Mouse (Mus musculus) Patski (cell line): ENCODE results near the gene Olfr201. TPM values are rescaled to one million over a fixed set of nuclear protein-coding genes. Genes with fewer than 3 reads are reported as not detected.
"Not testable (repeated sequence)": the region's sequence is repeated elsewhere in the genome, so short reads cannot be mapped to it uniquely, and the experiment has no call there.

Experiments
- ATAC-seq: fragments of 100-300 bp; one replicate; pipeline ENCODE4 v1.8.0; 2021
- CTCF ChIA-PET: fragments of 350-600 bp; sonication (Branson Sonifier 250); formaldehyde crosslinking; loops from one replicate; lab custom pipeline; 2022; ENCODE audit warnings: inconsistent platforms; lab: Charles Lee
- POLR2A ChIA-PET: fragments of 350-600 bp; sonication (Branson Sonifier 250); formaldehyde crosslinking; loops from one replicate; lab custom pipeline; 2022; ENCODE audit warnings: antibody characterized with exemption, inconsistent platforms; lab: Charles Lee
- DNase-seq: peaks from one replicate; pipeline ENCODE4 v3.0.0-alpha.2; 2011; ENCODE audit warnings: low read depth, low spot score
- H3K27me3 ChIP-seq: fragments of 371-371 bp; one replicate; pipeline ENCODE4 v1.5.1; 2021
- CTCF ChIP-seq: fragments of 100-300 bp; IDR thresholded peaks from one replicate; pipeline ENCODE4 v1.5.1; 2021
- in situ Hi-C: fragments of 300-500 bp; cut with MboI; formaldehyde crosslinking; loops from 3 replicates; pipeline ENCODE4 v1.11.1; 2018; ENCODE audit warnings: low pct_unique_long_range_greater_than_20kb, mixed read lengths
- polyA plus RNA-seq: library from polyadenylated mRNA; unstranded; gene quantifications from one replicate; pipeline ENCODE4 v1.2.3, GENCODE M21; 2021

The Olfr201 gene
- not detected for polyA plus RNA-seq

GRCm38 (mm10) chr16:59272532-59272931 is at the start of gene Olfr201:
Gene Olfr201, minus strand, starts transcription at chr16:59272632.
- POLR2A ChIA-PET: not testable (repeated sequence)

GRCm38 (mm10) chr16:59318148-59318547 is 45.7 kb upstream of the Olfr201 start, which contains the start of gene Olfr204:
Gene Olfr204, minus strand, starts transcription at chr16:59318248.
- ATAC-seq (no peak), DNase-seq (no peak)
- no peaks in the 10 kb centered on the region for H3K27me3 ChIP-seq
- in situ Hi-C loops: no loop called here
- TF ChIP-seq CTCF: no peak
- POLR2A ChIA-PET: no interaction called here
- CTCF ChIA-PET: no interaction called here

More at GRCm38 (mm10) chr16:59272532-59272931, at the start of gene Olfr201:
- CTCF ChIA-PET, H3K27me3 ChIP-seq, DNase-seq, ATAC-seq, in situ Hi-C loops: not testable (repeated sequence)

GRCm38 (mm10) chr16:59298581-59298980 is 26.1 kb upstream of the Olfr201 start, which contains the start of gene Olfr203:
Gene Olfr203, plus strand, starts transcription at chr16:59298881.
- in situ Hi-C loops: no loop called here
- TF ChIP-seq CTCF: no peak
- no peaks in the 10 kb centered on the region for H3K27me3 ChIP-seq
- ChIA-PET POLR2A (no interaction called here), CTCF (no interaction called here)
- DNase-seq (no peak), ATAC-seq (no peak)

GRCm38 (mm10) chr16:59287576-59287975 is 15.1 kb upstream of the Olfr201 start:
- CTCF ChIA-PET, DNase-seq, H3K27me3 ChIP-seq, ATAC-seq, in situ Hi-C loops, POLR2A ChIA-PET: not testable (repeated sequence)

GRCm38 (mm10) chr16:59286693-59287092 is 14.3 kb upstream of the Olfr201 start, which contains the start of gene Olfr202:
Gene Olfr202, minus strand, starts transcription at chr16:59286793.
- TF ChIP-seq CTCF: no peak
- ChIA-PET CTCF (no interaction called here), POLR2A (no interaction called here)
- DNase-seq (no peak), ATAC-seq (no peak)
- H3K27me3 ChIP-seq: no peaks in the 10 kb centered on the region
- in situ Hi-C loops: no loop called here

- TF ChIP-seq CTCF: no peak
- DNase-seq (no peak), ATAC-seq (no peak)
- ChIA-PET CTCF (no interaction called here), POLR2A (no interaction called here)
- no peaks in the 10 kb centered on the region for H3K27me3 ChIP-seq
- in situ Hi-C loops: no loop called here
Measured at GRCm38 (mm10) chr16:59283476-59283875, 11.0 kb upstream of the Olfr201 start.

- DNase-seq (no peak), ATAC-seq (no peak)
- POLR2A ChIA-PET: no interaction called here
- in situ Hi-C loops: no loop called here
- CTCF ChIA-PET: no interaction called here
- no peak for TF ChIP-seq CTCF
- no peaks in the 10 kb centered on the region for H3K27me3 ChIP-seq
Measured at GRCm38 (mm10) chr16:59280542-59280941, 8.1 kb upstream of the Olfr201 start.

GRCm38 (mm10) chr16:59269097-59269496 is 3.3 kb downstream of the Olfr201 start:
- ATAC-seq, DNase-seq, H3K27me3 ChIP-seq, CTCF ChIA-PET, POLR2A ChIA-PET, in situ Hi-C loops: not testable (repeated sequence)

GRCm38 (mm10) chr16:59249684-59250083 is 22.7 kb downstream of the Olfr201 start:
- DNase-seq (no peak), ATAC-seq (no peak)
- H3K27me3 ChIP-seq: no peaks in the 10 kb centered on the region
- ChIA-PET CTCF (no interaction called here), POLR2A (no interaction called here)
- in situ Hi-C loops: no loop called here
- TF ChIP-seq CTCF: no peak

- in situ Hi-C loops, POLR2A ChIA-PET, DNase-seq, ATAC-seq, CTCF ChIA-PET, H3K27me3 ChIP-seq: not testable (repeated sequence)
Measured at GRCm38 (mm10) chr16:59219667-59220066, 52.8 kb downstream of the Olfr201 start, which contains the start of gene Olfr199. Gene Olfr199, minus strand, starts transcription at chr16:59219767.

GRCm38 (mm10) chr16:59217861-59218260 is 54.6 kb downstream of the Olfr201 start:
- POLR2A ChIA-PET, in situ Hi-C loops, CTCF ChIA-PET: not testable (repeated sequence)

More at GRCm38 (mm10) chr16:59217861-59218260, 54.6 kb downstream of the Olfr201 start:
- not testable (repeated sequence) for DNase-seq, ATAC-seq, H3K27me3 ChIP-seq

Other genes with a start within 250 kb of the Olfr201 start
- not detected for gene Olfr186, start 242.3 kb downstream of the Olfr201 start, polyA plus RNA-seq
- not detected for gene Olfr187, start 232.9 kb downstream of the Olfr201 start, polyA plus RNA-seq
- gene Olfr190, start 194.6 kb downstream of the Olfr201 start, polyA plus RNA-seq: not detected
- not detected for gene Olfr191, start 182.8 kb downstream of the Olfr201 start, polyA plus RNA-seq
- not detected for gene Olfr193, start 160.8 kb downstream of the Olfr201 start, polyA plus RNA-seq
- not detected for gene Olfr194, start 151.6 kb downstream of the Olfr201 start, polyA plus RNA-seq
- not detected for gene Olfr195, start 125.6 kb downstream of the Olfr201 start, polyA plus RNA-seq
- gene Olfr196, start 102.2 kb downstream of the Olfr201 start, polyA plus RNA-seq: not detected
- gene Olfr198, start 69.1 kb downstream of the Olfr201 start, polyA plus RNA-seq: not detected
- gene Olfr199, start 52.9 kb downstream of the Olfr201 start, polyA plus RNA-seq: not detected
- not detected for gene Olfr202, start 14.2 kb upstream of the Olfr201 start, polyA plus RNA-seq
- not detected for gene Olfr203, start 26.2 kb upstream of the Olfr201 start, polyA plus RNA-seq
- not detected for gene Olfr204, start 45.6 kb upstream of the Olfr201 start, polyA plus RNA-seq
- gene Olfr205, start 58.5 kb upstream of the Olfr201 start, polyA plus RNA-seq: not detected
- not detected for gene Olfr206, start 76.6 kb upstream of the Olfr201 start, polyA plus RNA-seq
- 0.09 TPM for gene Olfr209, start 91.4 kb upstream of the Olfr201 start, polyA plus RNA-seq
- gene Gabrr3, start 134.7 kb upstream of the Olfr201 start, polyA plus RNA-seq: not detected
- 24.6 TPM for gene Riox2, start 199.1 kb upstream of the Olfr201 start, polyA plus RNA-seq